Mouse (Mus musculus) hindbrain, embryonic 10.5 days (tissue): ENCODE measurements around the gene Grid2ip. TPM values are rescaled to one million over a fixed set of nuclear protein-coding genes. Genes with fewer than 3 reads are reported as not detected.

Source experiments
- DNase-seq: peaks from one replicate; pipeline ENCODE4 v3.0.0-alpha.2; 2017; ENCODE audit warnings: low spot score
- H3K27ac ChIP-seq: fragments of 300-500 bp; sonication (generic); 2 replicates; pipeline ENCODE4 v1.5.1; 2016; ENCODE audit warnings: mild to moderate bottlenecking, moderate library complexity
- H3K27me3 ChIP-seq: fragments of 300-500 bp; sonication (generic); 2 replicates; pipeline ENCODE4 v1.6.1; 2016; ENCODE audit warnings: mild to moderate bottlenecking; ENCODE audit not compliant: poor library complexity, insufficient read depth, severe bottlenecking
- H3K36me3 ChIP-seq: fragments of 300-500 bp; sonication (generic); 2 replicates; pipeline ENCODE4 v1.6.1; 2016; ENCODE audit warnings: mild to moderate bottlenecking, moderate library complexity
- H3K4me1 ChIP-seq: fragments of 300-500 bp; sonication (generic); replicated peaks from 2 replicates; pipeline ENCODE4 v1.6.1; 2016; ENCODE audit warnings: mild to moderate bottlenecking
- H3K4me3 ChIP-seq: fragments of 300-500 bp; sonication (generic); 2 replicates; pipeline ENCODE4 v1.5.1; 2016; ENCODE audit warnings: mild to moderate bottlenecking, moderate library complexity
- H3K9me3 ChIP-seq: fragments of 300-500 bp; sonication (generic); 2 replicates; pipeline ENCODE4 v1.6.1; 2016; ENCODE audit warnings: mild to moderate bottlenecking, moderate library complexity
- WGBS: fragments of 180-500 bp; shearing (Covaris S2); methylation state at CpG from one replicate; pipeline ENCODE4 v1.1.7; 2016; 5-methylcytosine and 5-hydroxymethylcytosine counted together
- polyA plus RNA-seq: library from polyadenylated mRNA; unstranded; fragments of >200 nt; fragmentation: Nextera tagmentation; extraction: Ambion mirVana; gene quantifications from 2 replicates; pipeline ENCODE4 v1.2.1, GENCODE M21; 2016

The Grid2ip gene
- polyA plus RNA-seq = 0.07 and 0.18 TPM in 2 replicates

- no peaks in the 10 kb centered on the region for H3K36me3 ChIP-seq
- peaks cover 16% of the 10 kb centered on the region; the same call in 1 of the 2 replicates for H3K9me3 ChIP-seq
- H3K4me3 ChIP-seq = peak within 1 kb of the TSS; percentile 41
- peaks cover 20% of the 10 kb centered on the region for H3K4me1 ChIP-seq
- peak within 1 kb of the TSS; percentile 64 for H3K27ac ChIP-seq
- peaks cover 55% of the 10 kb centered on the region for H3K27me3 ChIP-seq
- 15% methylated on average over 17 of the region's 17 CpGs for WGBS
- DNase-seq = peak; percentile 47
Observed at GRCm38 (mm10) chr5:143356686-143357388, at the start of gene Grid2ip. Gene Grid2ip, plus strand, starts transcription at chr5:143357338.

GRCm38 (mm10) chr5:143308825-143309224, 48.3 kb upstream of the Grid2ip start:
- DNase-seq = no peak
- 92% methylated on average over 5 of the region's 5 CpGs for whole genome bisulfite sequencing

GRCm38 (mm10) chr5:143309916-143310315, 47.2 kb upstream of the Grid2ip start:
- Histone ChIP-seq H3K27ac (no peak overlapping the region), H3K36me3 (peaks cover 88% of the 10 kb centered on the region), H3K4me1 (peaks cover 18% of the 10 kb centered on the region), H3K27me3 (no peaks in the 10 kb centered on the region), H3K4me3 (no peak overlapping the region), H3K9me3 (no peaks in the 10 kb centered on the region)
- WGBS = 95% methylated on average over 7 of the region's 7 CpGs
- DNase-seq = no peak

More at GRCm38 (mm10) chr5:143308825-143309224, 48.3 kb upstream of the Grid2ip start:
- Histone ChIP-seq H3K36me3 (peaks cover 99% of the 10 kb centered on the region), H3K9me3 (no peaks in the 10 kb centered on the region), H3K4me3 (no peak overlapping the region), H3K27me3 (no peaks in the 10 kb centered on the region), H3K4me1 (peaks cover 14% of the 10 kb centered on the region), H3K27ac (no peak overlapping the region)

GRCm38 (mm10) chr5:143311886-143312285, 45.3 kb upstream of the Grid2ip start:
- WGBS = 72% methylated on average over 8 of the region's 8 CpGs

GRCm38 (mm10) chr5:143314183-143314729, 42.9 kb upstream of the Grid2ip start:
- H3K27me3 ChIP-seq = no peaks in the 10 kb centered on the region
- H3K36me3 ChIP-seq = peaks cover 80% of the 10 kb centered on the region
- no peaks in the 10 kb centered on the region for H3K9me3 ChIP-seq
- 3% methylated on average over 16 of the region's 16 CpGs for WGBS
- peak overlapping the region; percentile 73 for H3K4me3 ChIP-seq
- peak; percentile 50 for DNase-seq
- H3K4me1 ChIP-seq = peaks cover 23% of the 10 kb centered on the region
- peak overlapping the region; percentile 100 for H3K27ac ChIP-seq

More at GRCm38 (mm10) chr5:143311886-143312285, 45.3 kb upstream of the Grid2ip start:
- Histone ChIP-seq H3K9me3 (no peaks in the 10 kb centered on the region), H3K27me3 (no peaks in the 10 kb centered on the region), H3K36me3 (peaks cover 80% of the 10 kb centered on the region), H3K27ac (no peak overlapping the region), H3K4me1 (peaks cover 26% of the 10 kb centered on the region), H3K4me3 (no peak overlapping the region; the same call in 1 of the 2 replicates)
- peak; percentile 83 for DNase-seq

GRCm38 (mm10) chr5:143314730-143315513, 42.2 kb upstream of the Grid2ip start, which contains the start of gene E130309D02Rik:
Gene E130309D02Rik, minus strand, starts transcription at chr5:143315360.
- H3K27me3 ChIP-seq = no peaks in the 10 kb centered on the region
- no peaks in the 10 kb centered on the region for H3K9me3 ChIP-seq
- WGBS = under 1% methylated on average over 100 of the region's 101 CpGs
- H3K4me1 ChIP-seq = peaks cover 23% of the 10 kb centered on the region
- peak; percentile 88 for DNase-seq
- H3K36me3 ChIP-seq = peaks cover 80% of the 10 kb centered on the region
- peak within 1 kb of the TSS; percentile 73 for H3K4me3 ChIP-seq
- peak within 1 kb of the TSS; percentile 100 for H3K27ac ChIP-seq

- peaks cover 23% of the 10 kb centered on the region for H3K4me1 ChIP-seq
- WGBS = 11% methylated on average over 8 of the region's 8 CpGs
- no peaks in the 10 kb centered on the region for H3K9me3 ChIP-seq
- peaks cover 80% of the 10 kb centered on the region for H3K36me3 ChIP-seq
- H3K27me3 ChIP-seq = no peaks in the 10 kb centered on the region
- DNase-seq = no peak
- peak overlapping the region; percentile 100 for H3K27ac ChIP-seq
- H3K4me3 ChIP-seq = peak overlapping the region; percentile 73
Observed at GRCm38 (mm10) chr5:143315514-143315888, 41.6 kb upstream of the Grid2ip start.

GRCm38 (mm10) chr5:143316605-143317287, 40.4 kb upstream of the Grid2ip start:
- Histone ChIP-seq H3K9me3 (no peaks in the 10 kb centered on the region), H3K4me1 (peaks cover 23% of the 10 kb centered on the region), H3K4me3 (no peak overlapping the region), H3K27me3 (no peaks in the 10 kb centered on the region), H3K36me3 (peaks cover 80% of the 10 kb centered on the region), H3K27ac (no peak overlapping the region)
- whole genome bisulfite sequencing = 92% methylated on average over 5 of the region's 5 CpGs
- DNase-seq = no peak

- peaks cover 23% of the 10 kb centered on the region for H3K4me1 ChIP-seq
- no peak overlapping the region for H3K4me3 ChIP-seq
- no peaks in the 10 kb centered on the region for H3K9me3 ChIP-seq
- H3K27ac ChIP-seq = no peak overlapping the region
- 90% methylated on average over 8 of the region's 8 CpGs for WGBS
- DNase-seq = no peak
- H3K27me3 ChIP-seq = no peaks in the 10 kb centered on the region
- peaks cover 80% of the 10 kb centered on the region for H3K36me3 ChIP-seq
Observed at GRCm38 (mm10) chr5:143317288-143317610, 39.9 kb upstream of the Grid2ip start.

GRCm38 (mm10) chr5:143328690-143329495, 28.2 kb upstream of the Grid2ip start, which contains the start of gene Zdhhc4:
Gene Zdhhc4, minus strand, starts transcription at chr5:143329256.
- Histone ChIP-seq H3K9me3 (no peaks in the 10 kb centered on the region), H3K4me3 (peak within 1 kb of the TSS; percentile 93), H3K27ac (peak within 1 kb of the TSS; percentile 89), H3K27me3 (no peaks in the 10 kb centered on the region), H3K4me1 (peaks cover 23% of the 10 kb centered on the region), H3K36me3 (peaks cover 34% of the 10 kb centered on the region)
- DNase-seq = peak; percentile 88
- under 1% methylated on average over 57 of the region's 57 CpGs for WGBS

- peak; percentile 69 for DNase-seq
- Histone ChIP-seq H3K9me3 (no peaks in the 10 kb centered on the region), H3K27me3 (no peaks in the 10 kb centered on the region), H3K27ac (no peak overlapping the region), H3K4me3 (no peak overlapping the region), H3K4me1 (peaks cover 8% of the 10 kb centered on the region), H3K36me3 (no peaks in the 10 kb centered on the region)
- WGBS = 20% methylated on average over 5 of the region's 5 CpGs
Observed at GRCm38 (mm10) chr5:143333872-143334271, 23.3 kb upstream of the Grid2ip start.
